Mouse (Mus musculus): ENCODE results near the gene Hand1.

- TF ChIP-seq CTCF (IDR thresholded peaks at IDR 0.05; ENCODE audit: control insufficient read depth, insufficient read depth, insufficient read length), result no peak
- TF ChIP-seq CEBPB (IDR thresholded peaks at IDR 0.05; ENCODE audit: low read depth), result no peak
- no peak for TF ChIP-seq MYOG (IDR thresholded peaks at IDR 0.05; ENCODE audit: control insufficient read depth, extremely low read depth, insufficient read length)
These were observed 22.9 kb downstream of the Hand1 start for GRCm38 (mm10) chr11:57809732-57810098.

All from C2C12 (cell line).